Mouse (Mus musculus) midbrain, embryonic 13.5 days (tissue): ENCODE measurements at regions not wholly inside any gene's neighbourhood (a gene's known extent, or its start where the extent isn't known, plus 50 kb on each side); places are given as distances from the start of the nearest gene placed in this dataset.

ENCODE experiments used
- ATAC-seq: fragments of 200-750 bp; cut with Nextera tagmentation; 2 replicates; pipeline ENCODE4 v1.8.0; 2017; ENCODE audit warnings: mild to moderate bottlenecking, moderate TSS enrichment, moderate library complexity
- H3K27ac ChIP-seq: fragments of 300-500 bp; sonication (generic); 2 replicates; pipeline ENCODE4 v1.5.1; 2015; ENCODE audit warnings: inconsistent platforms, mild to moderate bottlenecking, moderate library complexity
- H3K27me3 ChIP-seq: fragments of 300-500 bp; sonication (generic); 2 replicates; pipeline ENCODE4 v1.6.1; 2015; ENCODE audit warnings: mild to moderate bottlenecking, inconsistent platforms
- H3K36me3 ChIP-seq: fragments of 300-500 bp; sonication (generic); 2 replicates; pipeline ENCODE4 v1.6.1; 2015; ENCODE audit warnings: mild to moderate bottlenecking, inconsistent platforms
- H3K4me1 ChIP-seq: fragments of 300-500 bp; sonication (generic); replicated peaks from 2 replicates; pipeline ENCODE4 v1.6.1; 2015; ENCODE audit warnings: inconsistent platforms
- H3K4me2 ChIP-seq: fragments of 300-500 bp; sonication (generic); replicated peaks from 2 replicates; pipeline ENCODE4 v1.6.1; 2015; ENCODE audit warnings: moderate library complexity, mild to moderate bottlenecking, inconsistent platforms
- H3K4me3 ChIP-seq: fragments of 300-500 bp; sonication (generic); replicated peaks from 2 replicates; pipeline ENCODE4 v1.5.1; 2015; ENCODE audit warnings: mild to moderate bottlenecking, inconsistent platforms
- H3K9ac ChIP-seq: fragments of 300-500 bp; sonication (generic); replicated peaks from 2 replicates; pipeline ENCODE4 v1.6.1; 2015; ENCODE audit warnings: mild to moderate bottlenecking, inconsistent platforms
- H3K9me3 ChIP-seq: fragments of 300-500 bp; sonication (generic); 2 replicates; pipeline ENCODE4 v1.6.1; 2016; ENCODE audit warnings: mild to moderate bottlenecking, inconsistent platforms
- WGBS: fragments of 180-500 bp; shearing (Covaris S2); methylation state at CpG from one replicate; pipeline ENCODE4 v1.1.7; 2015; 5-methylcytosine and 5-hydroxymethylcytosine counted together

DNA sequence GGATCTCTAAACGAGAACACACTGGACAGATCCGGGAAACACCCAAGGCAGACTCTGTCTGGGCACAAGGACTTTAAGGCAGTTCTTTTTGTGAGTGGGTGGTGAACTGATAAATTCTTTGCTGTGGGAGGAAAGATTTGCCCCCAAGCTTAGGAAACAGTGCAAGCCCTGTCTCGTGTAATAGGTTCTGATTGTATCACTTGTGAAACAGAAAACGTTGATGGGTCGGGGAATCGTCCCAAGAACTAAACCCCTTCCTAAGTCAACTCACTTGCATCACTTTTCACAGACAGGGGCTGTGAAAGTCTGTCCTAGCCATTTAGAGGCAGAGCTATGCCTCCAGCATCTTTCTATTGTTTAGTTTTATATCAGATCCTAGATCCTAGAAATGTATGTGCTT lies 282.6 kb upstream of the Dach1 start:
- Histone ChIP-seq H3K9ac (no peak overlapping the region), H3K4me3 (no peak overlapping the region), H3K4me1 (no peaks in the 10 kb centered on the region), H3K27me3 (no peaks in the 10 kb centered on the region), H3K36me3 (no peaks in the 10 kb centered on the region), H3K4me2 (no peak overlapping the region), H3K9me3 (no peaks in the 10 kb centered on the region), H3K27ac (no peak overlapping the region)
- no peak for ATAC-seq
- 89% methylated on average over 6 of the region's 6 CpGs for WGBS

DNA sequence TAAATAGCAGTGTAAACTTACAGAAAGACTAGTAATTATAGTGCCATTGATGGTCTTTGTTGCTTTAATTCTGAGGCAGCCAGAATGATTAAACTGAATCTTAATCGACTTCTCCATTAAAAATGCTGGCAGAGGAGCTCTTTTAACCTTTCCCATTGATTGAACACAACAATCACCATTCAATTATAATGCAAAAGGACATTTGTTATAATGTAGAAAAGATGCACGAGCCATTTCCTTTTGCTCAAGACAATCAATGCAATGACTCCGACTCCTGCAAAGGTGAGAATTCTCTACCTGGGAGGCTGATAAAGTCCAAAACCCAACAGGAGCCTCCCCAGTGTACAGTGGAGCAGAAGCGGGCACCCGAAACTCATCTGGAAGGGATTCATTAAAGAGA lies 280.0 kb upstream of the Dach1 start:
- no peaks in the 10 kb centered on the region for H3K27me3 ChIP-seq
- ATAC-seq, result no peak
- no peak overlapping the region for H3K27ac ChIP-seq
- H3K4me2 ChIP-seq, result no peak overlapping the region
- H3K9me3 ChIP-seq, result no peaks in the 10 kb centered on the region
- no peaks in the 10 kb centered on the region for H3K36me3 ChIP-seq
- H3K4me1 ChIP-seq, result no peaks in the 10 kb centered on the region
- no peak overlapping the region for H3K9ac ChIP-seq
- WGBS, result 74% methylated on average over 5 of the region's 5 CpGs
- H3K4me3 ChIP-seq, result no peak overlapping the region

DNA sequence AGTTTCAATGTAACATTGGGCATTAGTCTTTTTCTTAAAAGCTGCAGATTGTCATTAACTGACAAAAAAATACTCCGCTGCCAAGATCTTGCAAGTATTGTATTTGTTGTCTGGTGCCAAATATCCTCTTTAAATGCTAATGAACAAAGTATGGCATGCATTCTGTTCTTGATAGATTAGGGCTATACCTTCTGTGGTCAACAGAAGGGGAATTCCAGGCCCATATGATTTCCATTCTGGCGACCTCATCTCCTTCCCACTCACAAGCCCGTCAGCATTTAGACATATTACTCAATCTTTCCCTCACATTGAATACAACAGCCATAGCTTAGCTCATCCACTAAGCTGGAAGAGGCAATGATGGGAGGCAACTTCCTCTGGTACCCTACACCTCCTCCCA lies 272.8 kb upstream of the Dach1 start:
- Histone ChIP-seq H3K9ac (no peak overlapping the region), H3K36me3 (no peaks in the 10 kb centered on the region), H3K27ac (no peak overlapping the region), H3K27me3 (no peaks in the 10 kb centered on the region), H3K9me3 (no peaks in the 10 kb centered on the region), H3K4me1 (no peaks in the 10 kb centered on the region), H3K4me3 (no peak overlapping the region), H3K4me2 (no peak overlapping the region)
- 79% methylated on average over 3 of the region's 3 CpGs for WGBS
- no peak for ATAC-seq

DNA sequence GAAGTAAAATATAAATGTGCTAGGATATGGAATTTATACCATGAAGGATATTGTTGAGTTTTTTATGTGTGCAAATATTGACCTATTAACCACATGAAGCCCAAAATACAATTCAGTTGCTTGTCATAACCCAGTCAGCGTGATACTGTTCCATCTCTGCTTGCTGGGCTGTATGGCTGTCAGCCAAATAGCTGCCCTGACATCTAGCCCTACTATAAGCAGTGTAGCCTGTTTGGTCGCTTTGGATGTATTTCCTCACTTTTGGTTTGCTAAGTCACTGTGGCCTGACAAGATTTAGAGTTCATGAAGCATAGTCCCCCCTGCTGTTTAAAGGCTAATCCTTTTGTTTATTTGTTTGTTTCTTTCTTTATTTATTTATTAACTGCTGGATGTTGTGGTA lies 272.4 kb upstream of the Dach1 start:
- no peak overlapping the region for H3K4me2 ChIP-seq
- 68% methylated on average over 2 of the region's 2 CpGs for WGBS
- no peaks in the 10 kb centered on the region for H3K27me3 ChIP-seq
- no peaks in the 10 kb centered on the region for H3K4me1 ChIP-seq
- no peak for ATAC-seq
- H3K9ac ChIP-seq, result no peak overlapping the region
- no peaks in the 10 kb centered on the region for H3K9me3 ChIP-seq
- H3K27ac ChIP-seq, result no peak overlapping the region
- H3K36me3 ChIP-seq, result no peaks in the 10 kb centered on the region
- no peak overlapping the region for H3K4me3 ChIP-seq

DNA sequence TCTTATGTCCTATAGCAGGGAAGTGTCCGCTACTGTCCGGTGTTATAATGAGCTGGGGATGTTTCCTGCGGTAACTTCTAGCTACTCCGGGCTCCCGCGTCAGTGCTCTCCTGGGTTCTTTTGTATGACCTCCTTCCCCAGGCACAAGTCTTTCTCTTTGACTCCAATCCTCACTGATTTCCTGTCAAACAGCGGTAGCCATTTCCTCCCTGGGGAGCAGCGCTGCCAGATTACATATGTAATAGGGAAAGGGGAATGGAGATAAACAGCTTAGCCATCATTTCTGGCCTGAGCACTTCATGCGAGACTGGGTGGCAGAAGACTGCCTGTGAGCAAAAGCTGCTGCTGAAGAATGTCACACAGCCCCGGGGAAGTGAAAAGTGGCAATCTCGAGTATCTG lies 262.4 kb upstream of the Dach1 start:
- WGBS, result 49% methylated on average over 11 of the region's 11 CpGs

DNA sequence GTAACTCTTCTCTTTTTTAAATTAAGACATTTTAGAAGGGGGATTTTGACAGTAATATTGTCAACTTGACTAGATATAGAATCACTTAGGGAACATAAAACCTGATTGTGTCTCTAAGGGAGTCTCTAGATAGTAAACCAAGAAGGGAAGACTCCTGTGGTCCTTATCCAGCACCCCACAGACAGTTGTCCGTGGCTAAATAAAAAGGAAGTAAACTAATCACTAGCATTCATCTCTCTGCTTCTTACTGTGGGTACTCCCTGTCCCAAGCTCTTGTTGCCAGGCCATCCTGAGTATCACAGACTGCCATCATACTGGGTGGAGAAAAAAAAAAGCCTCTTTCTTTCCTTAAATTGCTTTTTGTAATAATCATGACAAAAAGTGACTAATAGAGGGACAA lies 248.2 kb upstream of the Dach1 start:
- Histone ChIP-seq H3K4me2 (no peak overlapping the region), H3K36me3 (no peaks in the 10 kb centered on the region), H3K4me1 (no peaks in the 10 kb centered on the region), H3K9me3 (no peaks in the 10 kb centered on the region), H3K4me3 (no peak overlapping the region), H3K9ac (no peak overlapping the region), H3K27ac (no peak overlapping the region), H3K27me3 (no peaks in the 10 kb centered on the region)
- no peak for ATAC-seq
- WGBS, result 71% methylated on average over 1 of the region's 1 CpGs

More for the DNA sequence above, 262.4 kb upstream of the Dach1 start:
- Histone ChIP-seq H3K9me3 (no peaks in the 10 kb centered on the region), H3K4me3 (no peak overlapping the region), H3K4me1 (0 out of 2 replicates have a peak, but pooled peaks cover 3% of the 10 kb centered on the region), H3K27ac (no peak overlapping the region), H3K36me3 (no peaks in the 10 kb centered on the region), H3K4me2 (no peak overlapping the region), H3K27me3 (no peaks in the 10 kb centered on the region), H3K9ac (no peak overlapping the region)
- ATAC-seq, result no peak

DNA sequence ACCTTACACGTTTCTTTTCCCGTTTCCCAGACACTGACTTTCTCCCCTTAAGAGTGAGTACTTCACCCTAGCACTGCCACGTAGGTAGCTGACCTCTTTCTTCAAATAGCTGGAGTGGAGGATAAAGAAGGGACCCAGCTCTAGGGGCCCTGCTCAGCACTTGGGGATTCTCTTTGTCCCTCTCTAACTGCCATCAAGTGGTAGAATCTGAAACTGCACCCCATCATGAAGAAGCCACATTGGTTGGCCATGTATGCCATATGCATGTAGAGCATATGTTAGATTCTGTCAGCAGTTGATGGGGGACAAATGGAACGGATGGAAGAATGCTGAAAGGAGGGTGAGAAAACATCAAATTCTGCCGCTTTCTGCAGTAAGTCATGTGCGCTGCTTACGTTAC lies 244.6 kb upstream of the Dach1 start:
- 0 out of 2 replicates have a peak, but pooled peaks have one; percentile 48 for ATAC-seq
- 61% methylated on average over 7 of the region's 7 CpGs for WGBS

DNA sequence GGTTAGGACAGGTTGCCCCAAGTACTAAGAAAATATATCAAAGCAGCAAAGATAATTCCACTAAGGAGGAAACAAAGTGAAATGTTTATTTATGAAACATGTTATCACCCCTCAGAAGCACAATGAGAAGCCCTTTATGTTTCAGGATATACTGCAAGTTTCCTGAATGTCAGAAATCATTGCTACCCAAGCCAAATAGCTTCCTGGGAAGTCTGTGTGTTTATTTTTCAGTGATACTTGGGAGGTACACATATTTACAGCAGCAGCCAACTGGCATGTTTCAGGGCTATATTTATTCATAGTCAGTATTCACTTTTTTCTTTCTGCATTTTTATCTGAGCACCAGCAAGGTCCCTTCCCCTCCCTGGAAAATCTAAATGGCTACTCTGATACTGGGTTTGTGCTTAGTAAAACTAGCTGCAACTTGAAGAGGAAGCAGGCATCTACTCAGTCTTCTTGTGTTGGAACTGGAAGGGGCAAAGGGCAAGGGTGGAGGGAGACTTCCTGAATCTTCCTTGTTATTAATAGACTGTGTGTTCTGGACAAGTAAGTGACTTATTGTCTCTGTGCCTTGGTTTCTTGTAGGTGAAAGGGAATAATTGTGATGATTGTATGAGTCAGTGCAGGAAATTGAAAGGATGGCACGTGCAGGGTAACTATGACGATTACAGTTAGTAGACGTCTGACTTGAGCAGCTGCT lies 236.5 kb upstream of the Dach1 start:
- no peaks in the 10 kb centered on the region for H3K36me3 ChIP-seq
- H3K4me2 ChIP-seq, result no peak overlapping the region
- H3K4me1 ChIP-seq, result no peaks in the 10 kb centered on the region
- no peaks in the 10 kb centered on the region for H3K9me3 ChIP-seq
- no peak overlapping the region for H3K4me3 ChIP-seq
- no peak overlapping the region for H3K27ac ChIP-seq
- no peak overlapping the region for H3K9ac ChIP-seq
- ATAC-seq, result no peak
- H3K27me3 ChIP-seq, result no peaks in the 10 kb centered on the region
- 81% methylated on average over 3 of the region's 3 CpGs for WGBS

More for the DNA sequence above, 244.6 kb upstream of the Dach1 start:
- Histone ChIP-seq H3K9ac (no peak overlapping the region), H3K27ac (no peak overlapping the region), H3K27me3 (no peaks in the 10 kb centered on the region), H3K4me1 (no peaks in the 10 kb centered on the region), H3K4me3 (no peak overlapping the region), H3K4me2 (no peak overlapping the region), H3K9me3 (no peaks in the 10 kb centered on the region), H3K36me3 (no peaks in the 10 kb centered on the region)

DNA sequence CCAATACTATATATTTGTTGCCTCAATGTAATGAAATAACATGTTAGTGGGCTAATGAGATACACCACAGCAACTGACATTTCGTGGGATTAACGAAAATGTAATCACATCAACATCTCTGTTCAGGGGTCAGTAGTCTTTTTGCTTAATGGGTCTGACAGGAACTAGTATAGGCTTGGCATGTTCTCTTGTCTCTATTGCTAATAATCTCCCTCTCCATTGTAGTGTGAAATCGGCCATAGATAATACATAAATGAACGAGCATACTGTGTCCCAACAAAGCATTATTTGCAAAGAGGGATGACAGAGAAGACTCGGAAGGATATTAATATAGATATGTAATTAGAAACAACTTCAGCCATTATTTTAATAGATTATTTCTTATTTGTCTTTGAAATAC lies 234.5 kb upstream of the Dach1 start:
- H3K4me3 ChIP-seq, result no peak overlapping the region
- ATAC-seq, result no peak
- no peaks in the 10 kb centered on the region for H3K4me1 ChIP-seq
- H3K27ac ChIP-seq, result no peak overlapping the region
- 78% methylated on average over 5 of the region's 5 CpGs for WGBS
- H3K36me3 ChIP-seq, result no peaks in the 10 kb centered on the region
- no peaks in the 10 kb centered on the region for H3K9me3 ChIP-seq
- no peaks in the 10 kb centered on the region for H3K27me3 ChIP-seq
- no peak overlapping the region for H3K4me2 ChIP-seq
- no peak overlapping the region for H3K9ac ChIP-seq

DNA sequence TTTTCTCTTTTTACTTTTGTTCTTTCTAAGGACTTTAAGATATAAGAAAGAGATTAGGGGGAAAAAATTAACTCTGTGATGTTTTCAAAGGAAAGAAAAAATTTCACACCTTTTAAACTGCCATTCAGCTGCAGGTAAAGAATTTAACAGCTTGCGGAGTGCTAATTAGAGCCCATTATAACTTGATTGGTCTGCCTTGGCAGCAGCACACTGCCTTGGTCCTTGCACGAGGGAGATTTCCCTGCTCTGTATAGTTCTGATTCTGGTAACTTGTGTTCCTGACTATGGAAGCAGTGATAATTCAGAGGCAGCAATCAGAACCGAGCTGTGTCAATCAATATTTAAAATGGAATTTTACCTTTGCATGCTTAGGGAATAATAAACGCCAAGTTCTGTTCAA lies 218.3 kb upstream of the Dach1 start:
- Histone ChIP-seq H3K27me3 (no peaks in the 10 kb centered on the region), H3K27ac (no peak overlapping the region), H3K9ac (no peak overlapping the region), H3K4me3 (no peak overlapping the region), H3K9me3 (no peaks in the 10 kb centered on the region), H3K36me3 (no peaks in the 10 kb centered on the region), H3K4me2 (no peak overlapping the region), H3K4me1 (no peaks in the 10 kb centered on the region)
- no peak for ATAC-seq
- 78% methylated on average over 4 of the region's 4 CpGs for WGBS
